Mouse (Mus musculus): ENCODE results near the gene Ldhal6b. TPM values are rescaled to one million over a fixed set of nuclear protein-coding genes. Genes with fewer than 3 reads are reported as not detected.

The Ldhal6b gene
- polyA plus RNA-seq, 1 experiment from 2014 or later: 0.17 TPM

- Histone ChIP-seq H3K4me2 (replicated peaks) (no peak overlapping the region), H3K9me3 (no peaks in the 10 kb centered on the region), H3K27ac (replicated peaks) (no peak overlapping the region), H3K9ac (replicated peaks) (no peak overlapping the region), H3K27me3 (no peaks in the 10 kb centered on the region), H3K36me3 (peaks cover 12% of the 10 kb centered on the region; the same call in 1 of the 2 replicates), H3K4me3 (no peak overlapping the region), H3K4me1 (no peaks in the 10 kb centered on the region)
- 77% methylated on average over 3 of the region's 3 CpGs for WGBS
- ATAC-seq (ENCODE audit: low FRiP score, low read depth): no peak
Measured at GRCm38 (mm10) chr17:5425204-5425603, 6.6 kb upstream of the Ldhal6b start.

- Histone ChIP-seq H3K36me3 (peaks cover 13% of the 10 kb centered on the region; the same call in 1 of the 2 replicates), H3K27me3 (no peaks in the 10 kb centered on the region), H3K4me3 (no peak overlapping the region), H3K9ac (replicated peaks) (no peak overlapping the region), H3K9me3 (no peaks in the 10 kb centered on the region), H3K4me2 (replicated peaks) (no peak overlapping the region), H3K27ac (replicated peaks) (no peak overlapping the region), H3K4me1 (no peaks in the 10 kb centered on the region)
- no peak for ATAC-seq (ENCODE audit: low FRiP score, low read depth)
- 87% methylated on average over 8 of the region's 8 CpGs for WGBS
Measured at GRCm38 (mm10) chr17:5424156-5424555, 5.6 kb upstream of the Ldhal6b start.

GRCm38 (mm10) chr17:5421835-5422234, 3.3 kb upstream of the Ldhal6b start:
- no peak overlapping the region for H3K27ac ChIP-seq (replicated peaks)
- H3K4me3 ChIP-seq: no peak overlapping the region
- H3K4me1 ChIP-seq: no peaks in the 10 kb centered on the region
- no peaks in the 10 kb centered on the region for H3K27me3 ChIP-seq
- H3K9me3 ChIP-seq: no peaks in the 10 kb centered on the region
- H3K9ac ChIP-seq (replicated peaks): no peak overlapping the region
- 57% methylated on average over 4 of the region's 4 CpGs for WGBS
- peaks cover 21% of the 10 kb centered on the region for H3K36me3 ChIP-seq
- no peak overlapping the region for H3K4me2 ChIP-seq (replicated peaks)
- no peak for ATAC-seq (ENCODE audit: low FRiP score, low read depth)

- Histone ChIP-seq H3K27ac (replicated peaks) (no peak overlapping the region), H3K4me1 (no peaks in the 10 kb centered on the region), H3K4me2 (replicated peaks) (no peak overlapping the region), H3K27me3 (no peaks in the 10 kb centered on the region), H3K9me3 (no peaks in the 10 kb centered on the region), H3K9ac (replicated peaks) (no peak overlapping the region), H3K36me3 (peaks cover 21% of the 10 kb centered on the region), H3K4me3 (no peak overlapping the region)
- 79% methylated on average over 6 of the region's 6 CpGs for WGBS
- ATAC-seq (ENCODE audit: low FRiP score, low read depth): no peak
Measured at GRCm38 (mm10) chr17:5419771-5420518, 1.4 kb upstream of the Ldhal6b start.

- Histone ChIP-seq H3K4me2 (replicated peaks) (no peak overlapping the region), H3K4me3 (no peak overlapping the region), H3K27me3 (no peaks in the 10 kb centered on the region), H3K4me1 (no peaks in the 10 kb centered on the region), H3K9ac (replicated peaks) (no peak overlapping the region), H3K27ac (replicated peaks) (no peak overlapping the region), H3K36me3 (peaks cover 21% of the 10 kb centered on the region), H3K9me3 (no peaks in the 10 kb centered on the region)
- 92% methylated on average over 9 of the region's 9 CpGs for WGBS
- no peak for ATAC-seq (ENCODE audit: low FRiP score, low read depth)
Measured at GRCm38 (mm10) chr17:5419056-5419455, 489 bp upstream of the Ldhal6b start.

- Histone ChIP-seq H3K9me3 (no peaks in the 10 kb centered on the region), H3K4me2 (replicated peaks) (no peak overlapping the region), H3K9ac (replicated peaks) (no peak overlapping the region), H3K4me3 (no peak overlapping the region), H3K27ac (replicated peaks) (no peak overlapping the region), H3K27me3 (no peaks in the 10 kb centered on the region), H3K36me3 (peaks cover 21% of the 10 kb centered on the region), H3K4me1 (no peaks in the 10 kb centered on the region)
- 87% methylated on average over 3 of the region's 3 CpGs for WGBS
- ATAC-seq (ENCODE audit: low FRiP score, low read depth): no peak
Measured at GRCm38 (mm10) chr17:5416518-5416917, 2.0 kb downstream of the Ldhal6b start.

GRCm38 (mm10) chr17:5414041-5414440, 4.5 kb downstream of the Ldhal6b start:
- Histone ChIP-seq H3K27me3 (no peaks in the 10 kb centered on the region), H3K27ac (replicated peaks) (no peak overlapping the region), H3K9ac (replicated peaks) (no peak overlapping the region), H3K4me3 (no peak overlapping the region), H3K4me2 (replicated peaks) (no peak overlapping the region), H3K9me3 (no peaks in the 10 kb centered on the region), H3K4me1 (no peaks in the 10 kb centered on the region), H3K36me3 (peaks cover 16% of the 10 kb centered on the region)
- no peak for ATAC-seq (ENCODE audit: low FRiP score, low read depth)
- WGBS: 98% methylated on average over 3 of the region's 3 CpGs

GRCm38 (mm10) chr17:5413350-5413749, 5.2 kb downstream of the Ldhal6b start:
- no peak overlapping the region for H3K27ac ChIP-seq (replicated peaks)
- H3K9me3 ChIP-seq: no peaks in the 10 kb centered on the region
- H3K4me3 ChIP-seq: no peak overlapping the region
- 88% methylated on average over 13 of the region's 13 CpGs for WGBS
- peaks cover 13% of the 10 kb centered on the region for H3K36me3 ChIP-seq
- ATAC-seq (ENCODE audit: low FRiP score, low read depth): no peak
- H3K4me1 ChIP-seq: no peaks in the 10 kb centered on the region
- no peaks in the 10 kb centered on the region for H3K27me3 ChIP-seq
- H3K4me2 ChIP-seq (replicated peaks): no peak overlapping the region
- H3K9ac ChIP-seq (replicated peaks): no peak overlapping the region

GRCm38 (mm10) chr17:5412740-5413139, 5.8 kb downstream of the Ldhal6b start:
- H3K4me3 ChIP-seq: no peak overlapping the region
- 94% methylated on average over 7 of the region's 7 CpGs for WGBS
- peaks cover 7% of the 10 kb centered on the region for H3K36me3 ChIP-seq
- H3K27ac ChIP-seq (replicated peaks): no peak overlapping the region
- ATAC-seq (ENCODE audit: low FRiP score, low read depth): no peak
- no peaks in the 10 kb centered on the region for H3K4me1 ChIP-seq
- no peaks in the 10 kb centered on the region for H3K27me3 ChIP-seq
- H3K4me2 ChIP-seq (replicated peaks): no peak overlapping the region
- H3K9ac ChIP-seq (replicated peaks): no peak overlapping the region
- no peaks in the 10 kb centered on the region for H3K9me3 ChIP-seq

GRCm38 (mm10) chr17:5412301-5412700, 6.3 kb downstream of the Ldhal6b start:
- Histone ChIP-seq H3K9ac (replicated peaks) (no peak overlapping the region), H3K4me2 (replicated peaks) (no peak overlapping the region), H3K9me3 (no peaks in the 10 kb centered on the region), H3K4me3 (no peak overlapping the region), H3K27ac (replicated peaks) (no peak overlapping the region), H3K36me3 (peaks cover 7% of the 10 kb centered on the region), H3K27me3 (no peaks in the 10 kb centered on the region), H3K4me1 (no peaks in the 10 kb centered on the region)
- 96% methylated on average over 8 of the region's 8 CpGs for WGBS
- no peak for ATAC-seq (ENCODE audit: low FRiP score, low read depth)

GRCm38 (mm10) chr17:5411205-5411604, 7.4 kb downstream of the Ldhal6b start:
- no peak overlapping the region for H3K4me3 ChIP-seq
- no peaks in the 10 kb centered on the region for H3K4me1 ChIP-seq
- H3K9ac ChIP-seq (replicated peaks): no peak overlapping the region
- no peak overlapping the region for H3K4me2 ChIP-seq (replicated peaks)
- H3K27ac ChIP-seq (replicated peaks): no peak overlapping the region
- WGBS: 94% methylated on average over 17 of the region's 17 CpGs
- no peaks in the 10 kb centered on the region; the same call in 1 of the 2 replicates for H3K27me3 ChIP-seq
- peaks cover 7% of the 10 kb centered on the region for H3K36me3 ChIP-seq
- no peaks in the 10 kb centered on the region for H3K9me3 ChIP-seq
- ATAC-seq (ENCODE audit: low FRiP score, low read depth): no peak

- H3K4me2 ChIP-seq (replicated peaks): no peak overlapping the region
- peaks cover 1% of the 10 kb centered on the region for H3K27me3 ChIP-seq
- ATAC-seq (ENCODE audit: low FRiP score, low read depth): no peak
- 89% methylated on average over 4 of the region's 4 CpGs for WGBS
- no peak overlapping the region for H3K27ac ChIP-seq (replicated peaks)
- H3K9me3 ChIP-seq: no peaks in the 10 kb centered on the region
- H3K4me3 ChIP-seq: no peak overlapping the region
- peaks cover 7% of the 10 kb centered on the region for H3K36me3 ChIP-seq
- H3K4me1 ChIP-seq: no peaks in the 10 kb centered on the region
- no peak overlapping the region for H3K9ac ChIP-seq (replicated peaks)
Measured at GRCm38 (mm10) chr17:5410336-5410735, 8.2 kb downstream of the Ldhal6b start.

- peaks cover 25% of the 10 kb centered on the region for H3K27me3 ChIP-seq
- no peak overlapping the region for H3K9ac ChIP-seq (replicated peaks)
- ATAC-seq (ENCODE audit: low FRiP score, low read depth): no peak
- no peaks in the 10 kb centered on the region for H3K9me3 ChIP-seq
- peaks cover 7% of the 10 kb centered on the region for H3K36me3 ChIP-seq
- no peak overlapping the region for H3K27ac ChIP-seq (replicated peaks)
- H3K4me1 ChIP-seq: peaks cover 6% of the 10 kb centered on the region; the same call in 1 of the 2 replicates
- no peak overlapping the region for H3K4me3 ChIP-seq
- no peak overlapping the region for H3K4me2 ChIP-seq (replicated peaks)
- WGBS: 75% methylated on average over 6 of the region's 6 CpGs
Measured at GRCm38 (mm10) chr17:5407030-5407429, 11.5 kb downstream of the Ldhal6b start.
